Mouse (Mus musculus) hindbrain, embryonic 16.5 days (tissue): ENCODE data around the gene Lrrfip2. TPM values are rescaled to one million over a fixed set of nuclear protein-coding genes. Genes with fewer than 3 reads are reported as not detected.

Source experiments
- ATAC-seq: fragments of 200-750 bp; cut with Nextera tagmentation; 2 replicates; pipeline ENCODE4 v1.8.0; 2017; ENCODE audit warnings: moderate TSS enrichment, moderate library complexity
- H3K27ac ChIP-seq: fragments of 300-500 bp; sonication (generic); 2 replicates; pipeline ENCODE4 v1.5.1; 2014; ENCODE audit warnings: low read depth, mild to moderate bottlenecking, control low read depth, low read length, moderate library complexity
- H3K27me3 ChIP-seq: fragments of 300-500 bp; sonication (generic); replicated peaks from 2 replicates; pipeline ENCODE4 v1.6.1; 2014; ENCODE audit warnings: low read length; ENCODE audit not compliant: control insufficient read depth, insufficient read depth
- H3K36me3 ChIP-seq: fragments of 300-500 bp; sonication (generic); 2 replicates; pipeline ENCODE4 v1.6.1; 2014; ENCODE audit warnings: mild to moderate bottlenecking, low read length, moderate library complexity, mixed read lengths; ENCODE audit not compliant: control insufficient read depth, insufficient read depth
- H3K4me1 ChIP-seq: fragments of 300-500 bp; sonication (generic); 2 replicates; pipeline ENCODE4 v1.6.1; 2014; ENCODE audit warnings: low read depth, low read length; ENCODE audit not compliant: control insufficient read depth, insufficient read depth
- H3K4me2 ChIP-seq: fragments of 300-500 bp; sonication (generic); 2 replicates; pipeline ENCODE4 v1.6.1; 2014; ENCODE audit warnings: mild to moderate bottlenecking, low read length, control low read depth, moderate library complexity
- H3K4me3 ChIP-seq: fragments of 300-500 bp; sonication (generic); 2 replicates; pipeline ENCODE4 v1.5.1; 2014; ENCODE audit warnings: mild to moderate bottlenecking, low read length, control low read depth, moderate library complexity
- H3K9ac ChIP-seq: fragments of 300-500 bp; sonication (generic); 2 replicates; pipeline ENCODE4 v1.6.1; 2014; ENCODE audit warnings: low read depth, mild to moderate bottlenecking, control low read depth, low read length, moderate library complexity
- H3K9me3 ChIP-seq: fragments of 300-500 bp; sonication (generic); 2 replicates; pipeline ENCODE4 v1.6.1; 2014; ENCODE audit warnings: mild to moderate bottlenecking, low read length, moderate library complexity; ENCODE audit not compliant: control insufficient read depth
- WGBS: fragments of 180-500 bp; shearing (Covaris S2); extraction: QIAGEN DNeasy Blood & Tissue Kit; methylation state at CpG from one replicate; pipeline ENCODE4 v1.1.7; 2014; 5-methylcytosine and 5-hydroxymethylcytosine counted together
- polyA plus RNA-seq: library from polyadenylated mRNA; unstranded; fragments of >200 nt; fragmentation: Nextera tagmentation; extraction: Ambion mirVana; gene quantifications from 2 replicates; pipeline ENCODE4 v1.2.1, GENCODE M21; 2015

Lrrfip2 gene
- polyA plus RNA-seq, 1 experiment from 2014 or later: 47.1 TPM

DNA sequence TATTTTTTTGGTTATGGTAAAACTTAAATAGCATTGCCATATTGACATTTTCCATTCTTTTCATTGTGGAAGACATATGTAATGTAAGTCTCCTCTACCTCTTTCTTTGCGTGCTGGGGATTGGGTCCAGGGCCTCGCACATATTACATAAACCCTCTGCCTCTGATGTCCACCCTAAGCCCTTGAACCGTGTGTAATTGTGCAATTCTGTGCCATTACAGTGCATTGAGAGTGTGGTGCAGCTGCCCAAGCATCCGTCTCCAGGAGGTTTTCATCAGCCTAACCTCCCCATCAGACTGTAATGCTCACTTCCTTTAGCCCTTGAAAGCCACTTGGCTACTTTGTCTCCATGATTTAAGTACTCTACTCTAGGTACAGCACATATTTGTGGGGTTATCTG is 7.0 kb downstream of the Lrrfip2 start:
- peaks cover 2% of the 10 kb centered on the region for H3K4me1 ChIP-seq
- no peaks in the 10 kb centered on the region for H3K36me3 ChIP-seq
- no peaks in the 10 kb centered on the region for H3K9me3 ChIP-seq
- no peak for ATAC-seq
- no peaks in the 10 kb centered on the region for H3K27me3 ChIP-seq
- no peak overlapping the region for H3K4me3 ChIP-seq
- no peak overlapping the region for H3K9ac ChIP-seq
- no peak overlapping the region for H3K27ac ChIP-seq
- 94% methylated on average over 4 of the region's 4 CpGs for WGBS
- no peak overlapping the region for H3K4me2 ChIP-seq

DNA sequence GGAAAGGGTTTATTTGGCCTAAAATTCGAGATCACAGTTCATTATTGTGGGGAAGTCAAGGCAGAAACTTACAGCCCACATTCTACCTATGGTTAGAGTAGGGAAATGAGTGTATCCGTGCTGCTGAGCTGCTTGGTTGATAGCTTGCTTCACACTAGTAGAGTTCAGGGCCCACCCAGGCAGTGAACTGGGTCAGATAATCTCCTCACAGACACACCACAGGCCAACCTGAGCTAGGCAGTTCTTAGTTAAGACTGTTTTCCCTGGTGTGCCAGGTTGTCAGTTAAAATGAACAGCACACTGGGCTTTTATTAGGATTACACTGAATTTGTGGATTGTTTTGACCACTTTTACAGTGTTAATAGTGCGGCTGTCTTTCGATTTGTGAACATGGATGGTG is 9.3 kb downstream of the Lrrfip2 start:
- no peaks in the 10 kb centered on the region for H3K4me1 ChIP-seq
- WGBS: 89% methylated on average over 4 of the region's 4 CpGs

DNA sequence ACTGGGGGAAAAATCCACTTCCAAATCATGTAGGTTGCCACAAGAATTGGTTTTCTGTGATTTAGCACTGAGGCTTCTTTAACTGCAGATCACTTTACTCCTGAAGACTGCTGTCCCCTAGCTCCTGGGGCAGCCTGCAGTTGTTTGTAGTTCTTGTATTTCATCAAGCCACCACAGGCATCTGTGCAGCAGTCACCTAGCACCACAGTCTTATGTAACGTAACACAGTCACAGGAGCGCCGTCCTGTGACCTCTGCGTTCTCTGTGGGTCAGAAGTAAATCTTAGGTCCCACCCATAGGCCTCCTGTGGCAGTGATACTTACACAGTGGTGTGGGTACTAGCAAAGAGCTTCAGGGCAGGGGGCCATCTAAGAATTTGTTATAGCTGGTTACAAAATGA is 10.4 kb downstream of the Lrrfip2 start:
- no peak for ATAC-seq
- Histone ChIP-seq H3K27ac (no peak overlapping the region), H3K4me3 (no peak overlapping the region), H3K9me3 (no peaks in the 10 kb centered on the region), H3K27me3 (no peaks in the 10 kb centered on the region), H3K9ac (no peak overlapping the region), H3K4me1 (no peaks in the 10 kb centered on the region), H3K36me3 (no peaks in the 10 kb centered on the region), H3K4me2 (no peak overlapping the region)
- 77% methylated on average over 4 of the region's 4 CpGs for WGBS

More for the DNA sequence above, 9.3 kb downstream of the Lrrfip2 start:
- H3K27me3 ChIP-seq: no peaks in the 10 kb centered on the region
- no peaks in the 10 kb centered on the region for H3K36me3 ChIP-seq
- H3K9me3 ChIP-seq: no peaks in the 10 kb centered on the region
- no peak overlapping the region for H3K27ac ChIP-seq
- no peak overlapping the region for H3K4me3 ChIP-seq
- H3K4me2 ChIP-seq: no peak overlapping the region
- H3K9ac ChIP-seq: no peak overlapping the region
- ATAC-seq: no peak

DNA sequence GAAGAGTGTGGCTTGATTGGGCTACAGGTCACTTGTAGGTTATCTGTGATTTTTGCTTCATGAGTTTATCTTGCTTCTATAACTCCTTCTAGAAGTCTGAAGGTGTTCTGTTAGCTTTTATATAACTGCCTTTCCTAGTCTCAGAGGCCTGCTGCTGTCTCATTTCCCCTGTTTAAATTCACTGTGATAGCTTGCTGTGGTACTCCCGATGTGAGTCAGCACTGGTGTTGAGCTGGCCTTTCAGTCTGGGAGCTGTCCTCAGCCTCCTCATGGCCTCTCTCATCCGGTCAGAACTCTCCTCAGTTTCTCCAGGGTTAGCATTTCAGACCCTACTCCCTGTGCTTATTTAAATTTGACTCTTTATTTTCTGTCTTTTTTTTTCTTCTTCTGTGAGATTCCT is 12.7 kb downstream of the Lrrfip2 start:
- H3K27ac ChIP-seq: no peak overlapping the region
- WGBS: 78% methylated on average over 2 of the region's 2 CpGs

DNA sequence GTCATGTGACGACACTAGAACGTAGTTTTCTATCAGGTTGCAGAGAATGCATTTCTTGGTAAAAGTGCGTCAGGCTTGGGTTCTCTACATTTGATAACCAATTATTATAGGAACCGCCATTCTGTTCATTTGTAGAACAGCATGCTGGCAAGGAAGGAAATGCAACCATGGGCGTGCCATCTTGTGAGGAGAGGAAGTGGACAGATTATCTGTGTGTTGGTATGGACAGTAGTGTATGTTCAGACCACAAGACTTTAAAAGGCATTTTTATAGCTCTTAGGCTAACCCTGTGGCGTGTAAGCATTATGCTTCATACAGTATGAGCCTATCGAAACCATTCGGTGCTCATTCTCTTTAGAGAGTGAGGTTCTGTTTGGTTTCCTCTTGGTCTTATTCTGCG is 20.8 kb downstream of the Lrrfip2 start:
- 96% methylated on average over 9 of the region's 9 CpGs for WGBS
- no peaks in the 10 kb centered on the region for H3K27me3 ChIP-seq
- H3K27ac ChIP-seq: no peak overlapping the region
- no peak overlapping the region for H3K4me2 ChIP-seq
- no peak for ATAC-seq
- no peak overlapping the region for H3K9ac ChIP-seq
- no peaks in the 10 kb centered on the region for H3K36me3 ChIP-seq
- H3K9me3 ChIP-seq: no peaks in the 10 kb centered on the region
- H3K4me3 ChIP-seq: no peak overlapping the region
- no peaks in the 10 kb centered on the region for H3K4me1 ChIP-seq

More for the DNA sequence above, 12.7 kb downstream of the Lrrfip2 start:
- no peak for ATAC-seq
- H3K4me1 ChIP-seq: no peaks in the 10 kb centered on the region
- no peak overlapping the region for H3K4me2 ChIP-seq
- H3K9me3 ChIP-seq: no peaks in the 10 kb centered on the region
- no peaks in the 10 kb centered on the region for H3K36me3 ChIP-seq
- no peaks in the 10 kb centered on the region for H3K27me3 ChIP-seq
- no peak overlapping the region for H3K4me3 ChIP-seq
- H3K9ac ChIP-seq: no peak overlapping the region

DNA sequence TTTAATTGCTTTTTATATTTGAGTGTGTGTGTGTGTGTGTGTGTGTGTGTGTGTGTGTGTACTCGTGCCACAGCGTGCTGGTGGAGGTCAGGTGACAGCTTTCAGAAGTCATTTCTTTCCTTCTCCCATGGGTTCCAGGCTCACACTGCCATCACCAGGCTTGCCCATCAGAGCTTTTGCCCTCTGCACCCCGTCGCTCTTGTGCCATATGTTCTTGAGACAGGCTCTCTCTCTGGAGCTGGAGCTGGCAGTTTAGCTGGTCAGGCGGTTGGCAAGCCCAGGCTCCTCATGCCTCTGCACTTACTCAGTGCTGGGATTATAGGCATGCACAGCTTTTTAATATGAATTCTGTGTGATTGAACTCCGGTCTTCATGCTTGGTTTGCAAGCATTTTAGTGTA is 25.3 kb downstream of the Lrrfip2 start:
- H3K4me3 ChIP-seq: no peak overlapping the region
- H3K27ac ChIP-seq: no peak overlapping the region
- H3K9me3 ChIP-seq: no peaks in the 10 kb centered on the region
- 89% methylated on average over 5 of the region's 6 CpGs for WGBS
- H3K4me2 ChIP-seq: no peak overlapping the region
- ATAC-seq: no peak
- no peak overlapping the region for H3K9ac ChIP-seq
- H3K27me3 ChIP-seq: no peaks in the 10 kb centered on the region
- H3K36me3 ChIP-seq: no peaks in the 10 kb centered on the region
- no peaks in the 10 kb centered on the region for H3K4me1 ChIP-seq

DNA sequence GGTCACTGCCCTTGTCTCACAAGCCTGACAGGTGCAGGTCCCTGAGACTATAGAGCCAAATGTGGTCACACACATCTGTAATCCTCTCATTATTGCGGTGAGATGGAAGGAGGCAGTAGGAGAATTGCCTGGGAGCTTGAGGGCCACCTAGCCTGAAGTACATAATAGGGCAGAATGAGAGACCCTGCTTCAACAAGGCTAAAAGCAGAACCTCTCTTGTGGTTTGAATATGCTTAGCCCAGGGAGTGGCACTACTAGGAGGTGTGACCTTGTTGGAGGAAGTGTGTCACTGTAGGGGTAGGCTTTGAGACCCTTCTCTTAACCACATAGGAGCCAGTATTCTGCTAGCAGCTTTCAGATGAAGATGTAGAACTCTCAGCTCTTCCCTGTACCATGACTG is 26.0 kb downstream of the Lrrfip2 start:
- no peaks in the 10 kb centered on the region for H3K9me3 ChIP-seq
- no peaks in the 10 kb centered on the region for H3K36me3 ChIP-seq
- no peaks in the 10 kb centered on the region for H3K4me1 ChIP-seq
- WGBS: 97% methylated on average over 1 of the region's 1 CpGs
- no peak overlapping the region for H3K4me3 ChIP-seq
- no peak overlapping the region for H3K4me2 ChIP-seq
- H3K9ac ChIP-seq: no peak overlapping the region
- H3K27ac ChIP-seq: no peak overlapping the region
- H3K27me3 ChIP-seq: no peaks in the 10 kb centered on the region
- no peak for ATAC-seq

DNA sequence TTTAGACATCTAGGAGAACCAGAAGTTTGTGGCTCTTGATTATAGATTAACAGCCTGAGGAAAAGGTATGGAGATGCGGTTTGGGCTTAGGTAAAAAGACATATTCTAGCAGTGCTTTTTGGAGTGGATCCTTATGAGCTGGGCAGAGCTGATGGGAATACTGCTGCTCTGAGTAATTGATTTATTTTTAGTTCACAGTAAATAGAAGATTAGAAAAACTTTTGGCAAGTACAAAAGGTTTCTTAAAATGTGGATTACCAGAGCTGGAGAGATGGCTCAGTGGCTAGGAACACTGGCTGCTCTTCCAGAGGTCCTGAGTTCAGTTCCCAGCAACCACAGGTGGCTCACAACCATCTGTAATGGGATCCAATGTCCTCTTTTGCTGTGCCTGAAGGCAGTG is 27.3 kb downstream of the Lrrfip2 start:
- no peak overlapping the region for H3K9ac ChIP-seq
- H3K4me3 ChIP-seq: no peak overlapping the region
- H3K4me2 ChIP-seq: no peak overlapping the region
- H3K27me3 ChIP-seq: no peaks in the 10 kb centered on the region
- H3K9me3 ChIP-seq: no peaks in the 10 kb centered on the region
- 91% methylated on average over 1 of the region's 1 CpGs for WGBS
- H3K4me1 ChIP-seq: no peaks in the 10 kb centered on the region
- no peak for ATAC-seq
- H3K36me3 ChIP-seq: no peaks in the 10 kb centered on the region
- H3K27ac ChIP-seq: no peak overlapping the region

DNA sequence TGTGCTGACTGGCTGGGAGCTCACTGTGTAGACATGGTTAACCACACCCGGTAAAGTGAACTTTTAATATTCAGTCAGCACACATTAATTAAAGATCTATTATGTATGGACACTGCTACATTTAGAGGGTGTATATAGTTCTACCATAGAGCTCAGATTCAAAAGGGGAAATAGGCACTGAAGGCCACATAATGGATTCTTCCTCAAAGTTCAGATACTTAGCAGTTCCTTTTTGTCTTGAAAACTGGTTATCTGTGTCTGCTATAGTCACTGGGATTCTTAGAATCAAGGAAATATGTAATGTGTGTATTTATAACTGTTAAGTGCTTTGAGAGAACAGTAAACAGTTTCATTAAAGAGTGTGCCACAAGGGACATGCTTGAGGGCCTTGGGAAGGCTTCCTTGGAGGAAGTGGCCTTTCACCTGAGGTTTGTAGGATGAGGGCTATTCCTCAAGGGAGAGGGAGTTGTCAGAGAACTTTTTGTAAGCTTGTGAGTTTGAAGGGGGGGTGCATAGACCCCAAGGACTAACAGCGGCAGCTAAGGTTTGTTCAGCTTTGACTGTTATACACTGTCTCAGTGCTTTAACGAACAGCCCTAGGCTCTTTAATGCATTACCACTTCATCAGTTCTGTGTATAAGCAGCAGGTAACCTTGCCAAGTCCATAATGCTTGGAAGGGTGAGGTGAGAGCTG is 28.3 kb downstream of the Lrrfip2 start:
- Histone ChIP-seq H3K4me2 (no peak overlapping the region), H3K4me1 (no peaks in the 10 kb centered on the region), H3K27me3 (no peaks in the 10 kb centered on the region), H3K9me3 (no peaks in the 10 kb centered on the region), H3K36me3 (no peaks in the 10 kb centered on the region), H3K27ac (no peak overlapping the region), H3K9ac (no peak overlapping the region), H3K4me3 (no peak overlapping the region)
- WGBS: 86% methylated on average over 3 of the region's 3 CpGs
- no peak for ATAC-seq
